Comparison of ENCODE assay signal across 9 mouse cellular contexts in genomic region chr11:97658751-97659266, GRCm38 (mm10). TPM values are rescaled to one million over a fixed set of nuclear protein-coding genes. Genes with fewer than 3 reads are reported as not detected.
DNase-seq lines count a peak whose midpoint lies in the region; ATAC-seq and TF ChIP-seq lines count a peak whose summit lies in the region.
"Had no signal": no experiment of that assay in that cellular context is flagged by ENCODE, and none has a peak within 500 bp of the region (broad histone marks: within the 10 kb centered on the region; RNA-seq: fewer than 3 reads in every experiment).

No protein-coding gene starts in this region.

- no peak for DNase-seq in cerebellum, adult 2 months
- DNase-seq in cerebellum, adult 9-10 months = no peak
- no peak for DNase-seq in lung, adult 2 months
- no peak for DNase-seq in urinary bladder, postnatal 14 days (ENCODE audit: low spot score)
- DNase-seq in urinary bladder, postnatal 10 days (ENCODE audit: low spot score) = no peak
- DNase-seq: right cerebral cortex, postnatal 4 days had no signal

- WGBS in cerebellum, adult 2 months = 72% methylated on average over 11 of the region's 11 CpGs
- WGBS in lung, embryonic 16.5 days = 39% methylated on average over 11 of the region's 11 CpGs
- 56% methylated on average over 11 of the region's 11 CpGs for WGBS in lung, adult 2 months
- 35% methylated on average over 11 of the region's 11 CpGs for WGBS in intestine, postnatal 0 days
- 52% methylated on average over 11 of the region's 11 CpGs for WGBS in stomach, embryonic 16.5 days

- no peak for ATAC-seq in lung, embryonic 16.5 days (ENCODE audit: low read depth)
- ATAC-seq in intestine, postnatal 0 days = peak; percentile 14
- no peak for ATAC-seq in stomach, embryonic 16.5 days (ENCODE audit: insufficient read depth, low FRiP score)

- H3K9ac ChIP-seq in lung, embryonic 16.5 days (ENCODE audit: low read length) = peak overlapping the region; percentile 92; the same call in 1 of the 2 replicates
- H3K9ac ChIP-seq in intestine, postnatal 0 days (ENCODE audit: low read depth, low read length) = peak overlapping the region; percentile 87; the same call in 1 of the 2 replicates
- H3K9ac ChIP-seq in stomach, embryonic 16.5 days (ENCODE audit: low read length) = peak overlapping the region; percentile 95

- TF ChIP-seq POLR2A in cerebellum, adult 2 months (IDR thresholded peaks at IDR 0.05; ENCODE audit: borderline replicate concordance, insufficient read depth, low read length) = no peak
- no peak for TF ChIP-seq POLR2A in lung, adult 2 months (IDR thresholded peaks at IDR 0.05; ENCODE audit: borderline replicate concordance, extremely low read depth, low read depth, low read length)

- H3K27me3 ChIP-seq in cerebellum, adult 2 months (ENCODE audit: control insufficient read depth, insufficient read depth, low read length) = no peaks in the 10 kb centered on the region
- peaks cover 7% of the 10 kb centered on the region for H3K27me3 ChIP-seq in lung, embryonic 16.5 days (ENCODE audit: control insufficient read depth, insufficient read depth, low read depth, low read length)
- H3K27me3 ChIP-seq in intestine, postnatal 0 days (replicated peaks; ENCODE audit: control insufficient read depth, insufficient read depth, low read length) = no peaks in the 10 kb centered on the region
- H3K27me3 ChIP-seq in stomach, embryonic 16.5 days (ENCODE audit: control insufficient read depth, insufficient read depth, low read length) = no peaks in the 10 kb centered on the region

- peaks cover 15% of the 10 kb centered on the region for H3K4me1 ChIP-seq in cerebellum, adult 2 months (ENCODE audit: control insufficient read depth, insufficient read depth, low read length)
- peaks cover 31% of the 10 kb centered on the region for H3K4me1 ChIP-seq in lung, embryonic 16.5 days (replicated peaks; ENCODE audit: control insufficient read depth, insufficient read depth, low read length)
- peaks cover 8% of the 10 kb centered on the region for H3K4me1 ChIP-seq in lung, adult 2 months (ENCODE audit: control insufficient read depth, insufficient read depth, low read length)
- H3K4me1 ChIP-seq in intestine, postnatal 0 days (replicated peaks; ENCODE audit: control insufficient read depth, insufficient read depth, low read length) = peaks cover 4% of the 10 kb centered on the region
- H3K4me1 ChIP-seq in stomach, embryonic 16.5 days (ENCODE audit: control insufficient read depth, insufficient read depth, low read length) = peaks cover 27% of the 10 kb centered on the region

- H3K4me2 ChIP-seq in lung, embryonic 16.5 days (ENCODE audit: low read depth, low read length) = peak overlapping the region; percentile 74
- peak overlapping the region; percentile 96 for H3K4me2 ChIP-seq in intestine, postnatal 0 days (replicated peaks; ENCODE audit: low read depth)
- peak overlapping the region; percentile 94 for H3K4me2 ChIP-seq in stomach, embryonic 16.5 days (ENCODE audit: low read depth, low read length)

- H3K36me3 ChIP-seq in lung, embryonic 16.5 days (ENCODE audit: control insufficient read depth, insufficient read depth, low read length) = no peaks in the 10 kb centered on the region
- H3K36me3 ChIP-seq in intestine, postnatal 0 days (ENCODE audit: control insufficient read depth, insufficient read depth) = no peaks in the 10 kb centered on the region
- no peaks in the 10 kb centered on the region for H3K36me3 ChIP-seq in stomach, embryonic 16.5 days (ENCODE audit: control insufficient read depth, insufficient read depth, low read length)

- H3K9me3 ChIP-seq in lung, embryonic 16.5 days (ENCODE audit: control insufficient read depth, low read length) = no peaks in the 10 kb centered on the region
- no peaks in the 10 kb centered on the region for H3K9me3 ChIP-seq in intestine, postnatal 0 days (ENCODE audit: control insufficient read depth)
- H3K9me3 ChIP-seq in stomach, embryonic 16.5 days (replicated peaks; ENCODE audit: control insufficient read depth, low read length) = no peaks in the 10 kb centered on the region

- H3K4me3 ChIP-seq in cerebellum, adult 2 months (replicated peaks; ENCODE audit: insufficient read depth, low read depth, low read length) = peak overlapping the region; percentile 71
- H3K4me3 ChIP-seq in lung, embryonic 16.5 days (ENCODE audit: low read length) = peak overlapping the region; percentile 81; the same call in 1 of the 2 replicates
- no peak overlapping the region for H3K4me3 ChIP-seq in lung, adult 2 months (replicated peaks; ENCODE audit: extremely low read depth, low read depth, low read length)
- H3K4me3 ChIP-seq in intestine, postnatal 0 days (ENCODE audit: low read depth, low read length) = peak overlapping the region; percentile 63; the same call in 1 of the 2 replicates
- peak overlapping the region; percentile 86 for H3K4me3 ChIP-seq in stomach, embryonic 16.5 days (replicated peaks; ENCODE audit: low read length)

- H3K27ac ChIP-seq in cerebellum, adult 2 months (ENCODE audit: insufficient read depth, low read length) = no peak overlapping the region
- H3K27ac ChIP-seq in lung, embryonic 16.5 days (ENCODE audit: low read length) = no peak overlapping the region
- H3K27ac ChIP-seq in intestine, postnatal 0 days (ENCODE audit: low read depth, low read length) = peak overlapping the region; percentile 97
- no peak overlapping the region for H3K27ac ChIP-seq in stomach, embryonic 16.5 days (ENCODE audit: low read length)

- no peak for TF ChIP-seq CTCF in cerebellum, adult 2 months (IDR thresholded peaks at IDR 0.05; ENCODE audit: borderline replicate concordance, insufficient read depth, low read depth, low read length)
- TF ChIP-seq CTCF in lung, adult 2 months (IDR thresholded peaks at IDR 0.05; ENCODE audit: insufficient read depth, low read length) = no peak
- no peak for TF ChIP-seq CTCF in intestine, postnatal 0 days (IDR thresholded peaks at IDR 0.05; ENCODE audit: low read depth)

RNA-seq across cellular contexts. Expression of gene Mllt6, which starts 4.4 kb away (rescaled TPM):
- 68.4 and 69.3 TPM in 2 replicates for polyA plus RNA-seq in cerebellum, adult 2 months (2012; rRNA removed)
- polyA plus RNA-seq in lung, embryonic 16.5 days (2015; fragmentation: Nextera tagmentation; extraction: Ambion mirVana) = 3.4 and 4.0 TPM in 2 replicates
- 65.9 and 79.6 TPM in 2 replicates for polyA plus RNA-seq in lung, adult 2 months (2012; rRNA removed)
- polyA plus RNA-seq in intestine, postnatal 0 days (2015; fragmentation: Nextera tagmentation; extraction: Ambion mirVana) = 1.4 and 1.6 TPM in 2 replicates
- 1.9 and 2.5 TPM in 2 replicates for polyA plus RNA-seq in stomach, embryonic 16.5 days (2015; fragmentation: Nextera tagmentation; extraction: Ambion mirVana)

RNA-seq across cellular contexts. Expression of gene Cisd3, which starts 26.8 kb away (rescaled TPM):
- polyA plus RNA-seq in cerebellum, adult 2 months (2012; rRNA removed) = 70.2 and 72.2 TPM in 2 replicates
- 57.5 and 66.6 TPM in 2 replicates for polyA plus RNA-seq in lung, embryonic 16.5 days (2015; fragmentation: Nextera tagmentation; extraction: Ambion mirVana)
- polyA plus RNA-seq in lung, adult 2 months (2012; rRNA removed) = 26.4 and 34.0 TPM in 2 replicates
- polyA plus RNA-seq in intestine, postnatal 0 days (2015; fragmentation: Nextera tagmentation; extraction: Ambion mirVana) = 122 and 123 TPM in 2 replicates
- polyA plus RNA-seq in stomach, embryonic 16.5 days (2015; fragmentation: Nextera tagmentation; extraction: Ambion mirVana) = 34.2 and 35.1 TPM in 2 replicates

RNA-seq across cellular contexts. Expression of gene Epop, which starts 29.3 kb away (rescaled TPM):
- polyA plus RNA-seq in cerebellum, adult 2 months (2012; rRNA removed) = 4.1 and 5.4 TPM in 2 replicates
- polyA plus RNA-seq in lung, embryonic 16.5 days (2015; fragmentation: Nextera tagmentation; extraction: Ambion mirVana) = 1.1 and 2.1 TPM in 2 replicates
- 6.4 and 12.3 TPM in 2 replicates for polyA plus RNA-seq in lung, adult 2 months (2012; rRNA removed)
- 1.1 and 1.3 TPM in 2 replicates for polyA plus RNA-seq in intestine, postnatal 0 days (2015; fragmentation: Nextera tagmentation; extraction: Ambion mirVana)
- 0.41 and 0.77 TPM in 2 replicates for polyA plus RNA-seq in stomach, embryonic 16.5 days (2015; fragmentation: Nextera tagmentation; extraction: Ambion mirVana)

RNA-seq across cellular contexts. Expression of gene Pcgf2, which starts 41.5 kb away (rescaled TPM):
- 54.3 and 59.5 TPM in 2 replicates for polyA plus RNA-seq in cerebellum, adult 2 months (2012; rRNA removed)
- 16.2 and 16.5 TPM in 2 replicates for polyA plus RNA-seq in lung, embryonic 16.5 days (2015; fragmentation: Nextera tagmentation; extraction: Ambion mirVana)
- polyA plus RNA-seq in lung, adult 2 months (2012; rRNA removed) = 65.9 and 81.9 TPM in 2 replicates
- 7.9 and 8.9 TPM in 2 replicates for polyA plus RNA-seq in intestine, postnatal 0 days (2015; fragmentation: Nextera tagmentation; extraction: Ambion mirVana)
- 8.9 and 9.4 TPM in 2 replicates for polyA plus RNA-seq in stomach, embryonic 16.5 days (2015; fragmentation: Nextera tagmentation; extraction: Ambion mirVana)

RNA-seq across cellular contexts. Expression of gene Psmb3, which starts 44.4 kb away (rescaled TPM):
- polyA plus RNA-seq in cerebellum, adult 2 months (2012; rRNA removed) = 291 and 295 TPM in 2 replicates
- polyA plus RNA-seq in lung, embryonic 16.5 days (2015; fragmentation: Nextera tagmentation; extraction: Ambion mirVana) = 430 and 457 TPM in 2 replicates
- 214 and 264 TPM in 2 replicates for polyA plus RNA-seq in lung, adult 2 months (2012; rRNA removed)
- 391 and 439 TPM in 2 replicates for polyA plus RNA-seq in intestine, postnatal 0 days (2015; fragmentation: Nextera tagmentation; extraction: Ambion mirVana)
- 363 and 373 TPM in 2 replicates for polyA plus RNA-seq in stomach, embryonic 16.5 days (2015; fragmentation: Nextera tagmentation; extraction: Ambion mirVana)

Comparison
In these comparisons a context has a peak if more than half of its experiments do, and no peak if none do; other contexts are left out.
1. RNA of gene Mllt6, which starts 4.4 kb away (polyA plus RNA-seq): 68.4 to 69.3 TPM in cerebellum, adult 2 months and 65.9 to 79.6 TPM in lung, adult 2 months; 3.4 to 4.0 TPM in lung, embryonic 16.5 days, 1.9 to 2.5 TPM in stomach, embryonic 16.5 days and 1.4 to 1.6 TPM in intestine, postnatal 0 days; every median in the first group is over 10 times any median in the second.
2. Peak in every context shown above with its lines, with median percentiles within 50 percentile points of each other: H3K4me2 ChIP-seq and H3K9ac ChIP-seq.